Mouse (Mus musculus): ENCODE data around the gene Slc39a7.
"Not testable (repeated sequence)": the region's sequence is repeated elsewhere in the genome, so short reads cannot be mapped to it uniquely, and the experiment has no call there.

DNA sequence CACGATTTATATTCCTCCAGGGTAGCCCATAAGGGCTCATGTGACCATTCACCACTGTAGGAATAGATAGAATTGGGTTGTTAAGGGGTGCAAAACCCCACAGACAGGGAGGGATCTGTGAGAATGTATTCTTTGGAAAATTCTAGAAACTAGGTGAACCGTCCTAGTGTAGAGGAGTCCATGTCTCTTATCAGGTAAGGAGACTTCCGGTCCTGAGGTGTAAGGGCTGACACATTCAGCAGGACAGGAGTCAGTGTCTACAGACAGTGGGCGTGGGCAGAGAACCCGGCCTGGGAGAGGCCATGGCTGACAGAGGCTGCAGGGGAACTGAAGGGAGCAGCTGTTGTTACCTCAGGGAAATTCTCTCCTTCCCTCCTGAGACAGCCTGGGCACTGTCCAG, 32.8 kb downstream of the Slc39a7 start:
- not testable (repeated sequence) for TF ChIP-seq CTCF (IDR thresholded peaks at IDR 0.05; ENCODE audit: control insufficient read depth, insufficient read depth, insufficient replicate concordance, low read depth, low read length); POLR2A (IDR thresholded peaks at IDR 0.05; ENCODE audit: control insufficient read depth, low read depth, low read length)

All from testis, adult 2 months (tissue).